Mouse (Mus musculus) hematopoietic stem cell, adult 5-6 weeks (primary cell): ENCODE data around the gene Hs3st1. TPM values are rescaled to one million over a fixed set of nuclear protein-coding genes. Genes with fewer than 3 reads are reported as not detected.

Experiments
- ATAC-seq, 2 experiments: fragments of 125-278 bp in 1 of 2; replicated peaks in 1 of 2; 2 replicates each; pipeline ENCODE4 v1.8.0; 2016 to 2017; ENCODE audit warnings: inconsistent platforms in 2 of 2, mild to moderate bottlenecking in 2 of 2, moderate number of reproducible peaks in 2 of 2, low read depth in 1 of 2, moderate TSS enrichment in 1 of 2; ENCODE audit not compliant: low FRiP score in 2 of 2, poor library complexity in 2 of 2, severe bottlenecking in 2 of 2, insufficient read depth in 1 of 2, low TSS enrichment in 1 of 2
- total RNA-seq: library from RNA; stranded (forward); fragments of 172-1452, 232-1000 nt; gene quantifications from 2 replicates; pipeline ENCODE4 v1.2.3, GENCODE M21; 2017

Gene Hs3st1
- total RNA-seq, 1 experiment from 2014 or later: 2.3 TPM

GRCm38 (mm10) chr5:39620206-39620866 is 134.9 kb downstream of the Hs3st1 start:
- no peak for ATAC-seq

GRCm38 (mm10) chr5:39617354-39617977 is 137.8 kb downstream of the Hs3st1 start:
- ATAC-seq: no peak

GRCm38 (mm10) chr5:39615202-39615601 is 140.1 kb downstream of the Hs3st1 start:
- no peak for ATAC-seq

- ATAC-seq: peak; percentile 36 to 53; a peak in 1 of 4 replicates
Measured at GRCm38 (mm10) chr5:39613534-39613933, 141.7 kb downstream of the Hs3st1 start.

- no peak for ATAC-seq
Measured at GRCm38 (mm10) chr5:39612240-39612639, 143.0 kb downstream of the Hs3st1 start.

GRCm38 (mm10) chr5:39608260-39608659 is 147.0 kb downstream of the Hs3st1 start:
- ATAC-seq: no peak

GRCm38 (mm10) chr5:39594737-39595136 is 160.5 kb downstream of the Hs3st1 start:
- no peak for ATAC-seq
